Mouse (Mus musculus) liver, postnatal 0 days (tissue): ENCODE data around the gene Iltifb.
"Not testable (repeated sequence)": the region's sequence is repeated elsewhere in the genome, so short reads cannot be mapped to it uniquely, and the experiment has no call there.

Experiments
- CTCF ChIP-seq: sonication (generic); IDR thresholded peaks from 2 replicates; pipeline ENCODE4 v1.5.1; 2016; ENCODE audit warnings: antibody characterized with exemption, low read depth
- EP300 ChIP-seq: IDR thresholded peaks from 2 replicates; pipeline ENCODE4 v1.6.1; 2016; ENCODE audit warnings: antibody characterized with exemption, low read depth, mild to moderate bottlenecking

- not testable (repeated sequence) for TF ChIP-seq CTCF, EP300
Measured at GRCm38 (mm10) chr10:118343155-118343554, 48.3 kb upstream of the Iltifb start, which contains the start of gene Gm9046.
